Mouse (Mus musculus) ES-E14 (cell line): ENCODE data around the gene Zfp365.

Experiments used
- CHD2 ChIP-seq: IDR thresholded peaks from 2 replicates; pipeline ENCODE4 v1.6.1; 2014; ENCODE audit warnings: mild to moderate bottlenecking, low read depth, low read length, inconsistent platforms
- HCFC1 ChIP-seq: IDR thresholded peaks from 2 replicates; pipeline ENCODE4 v1.6.1; 2012; ENCODE audit warnings: low read length, inconsistent platforms, borderline replicate concordance; ENCODE audit not compliant: insufficient read depth
- MAFK ChIP-seq: IDR thresholded peaks from 2 replicates; pipeline ENCODE4 v1.6.1; 2014; ENCODE audit warnings: mild to moderate bottlenecking, low read depth, low read length, inconsistent platforms; ENCODE audit not compliant: insufficient read depth
- ZC3H11A ChIP-seq: IDR thresholded peaks from 2 replicates; pipeline ENCODE4 v1.6.1; 2012; ENCODE audit warnings: low read depth, mild to moderate bottlenecking, inconsistent platforms, low read length, borderline replicate concordance
- ZNF384 ChIP-seq: IDR thresholded peaks from 2 replicates; pipeline ENCODE4 v1.6.1; 2012; ENCODE audit warnings: low read depth, low read length, inconsistent platforms

GRCm38 (mm10) chr10:67898355-67898935 lies 14.0 kb downstream of the Zfp365 start:
- TF ChIP-seq ZC3H11A (no peak), CHD2 (no peak), HCFC1 (no peak), MAFK (no peak), ZNF384 (no peak)
